Mouse (Mus musculus) hindlimb bud, embryonic 11.5 days (tissue): ENCODE results near the gene Gm14692.
"Not testable (repeated sequence)": the region's sequence is repeated elsewhere in the genome, so short reads cannot be mapped to it uniquely, and the experiment has no call there.

Experiments
- DNase-seq: peaks from one replicate; pipeline ENCODE4 v3.0.0-alpha.2; 2012; ENCODE audit warnings: low read depth, low spot score; ENCODE audit errors: extremely low spot score

Gm14692 gene

GRCm38 (mm10) chrX:67695398-67695797 lies at the start of gene Gm14692:
Gm14692 (plus strand) TSS chrX:67695698.
- not testable (repeated sequence) for DNase-seq

- not testable (repeated sequence) for DNase-seq
Measured at GRCm38 (mm10) chrX:67693462-67693861, 2.0 kb upstream of the Gm14692 start, which contains the start of gene Gm1140. Gm1140 (minus strand) TSS chrX:67693562.
